Mouse (Mus musculus) ES-Bruce4 (cell line): ENCODE measurements around the gene Swi5. TPM values are rescaled to one million over a fixed set of nuclear protein-coding genes. Genes with fewer than 3 reads are reported as not detected.

Experiments
- H3K27ac ChIP-seq: 2 replicates; pipeline ENCODE4 v1.5.1; 2012; ENCODE audit warnings: low read length, inconsistent platforms; ENCODE audit not compliant: insufficient read depth
- H3K27me3 ChIP-seq: 2 replicates; pipeline ENCODE4 v1.6.1; 2012; ENCODE audit warnings: mild to moderate bottlenecking, low read length, inconsistent platforms; ENCODE audit not compliant: control insufficient read depth, poor library complexity, insufficient read depth, severe bottlenecking
- H3K36me3 ChIP-seq: 2 replicates; pipeline ENCODE4 v1.6.1; 2012; ENCODE audit warnings: inconsistent platforms, mild to moderate bottlenecking, low read length, moderate library complexity; ENCODE audit not compliant: control insufficient read depth, poor library complexity, insufficient read depth, severe bottlenecking
- H3K4me1 ChIP-seq: one replicate; pipeline ENCODE4 v1.8.1; 2011; ENCODE audit warnings: low read length; ENCODE audit not compliant: control insufficient read depth, insufficient read depth
- H3K4me3 ChIP-seq: 2 replicates; pipeline ENCODE4 v1.5.1; 2011; ENCODE audit warnings: low read depth, mild to moderate bottlenecking, low read length
- H3K9ac ChIP-seq: 2 replicates; pipeline ENCODE4 v1.6.1; 2012; ENCODE audit warnings: low read depth, mild to moderate bottlenecking, inconsistent platforms; ENCODE audit not compliant: poor library complexity, severe bottlenecking
- H3K9me3 ChIP-seq: replicated peaks from 2 replicates; pipeline ENCODE4 v1.6.1; 2012; ENCODE audit warnings: mild to moderate bottlenecking, low read length, inconsistent platforms; ENCODE audit not compliant: control insufficient read depth, poor library complexity, insufficient read depth, severe bottlenecking
- CTCF ChIP-seq: IDR thresholded peaks from one replicate; pipeline ENCODE4 v1.8.1; 2011; ENCODE audit warnings: low read depth, low read length
- EP300 ChIP-seq: IDR thresholded peaks from 2 replicates; pipeline ENCODE4 v1.6.1; 2011; ENCODE audit warnings: low read depth, low read length; ENCODE audit not compliant: insufficient read depth
- POLR2A ChIP-seq: IDR thresholded peaks from one replicate; pipeline ENCODE4 v1.8.1; 2011; ENCODE audit warnings: low read length; ENCODE audit not compliant: insufficient read depth
- polyA plus RNA-seq: library from polyadenylated mRNA; stranded (reverse); fragments of >200 nt; gene quantifications from 2 replicates; pipeline ENCODE4 v1.2.4, GENCODE M21; 2011; ENCODE audit warnings: low read depth; ENCODE audit not compliant: missing spikeins, insufficient read depth, insufficient read length

Swi5 gene
- polyA plus RNA-seq, 1 experiment = 553 TPM

DNA sequence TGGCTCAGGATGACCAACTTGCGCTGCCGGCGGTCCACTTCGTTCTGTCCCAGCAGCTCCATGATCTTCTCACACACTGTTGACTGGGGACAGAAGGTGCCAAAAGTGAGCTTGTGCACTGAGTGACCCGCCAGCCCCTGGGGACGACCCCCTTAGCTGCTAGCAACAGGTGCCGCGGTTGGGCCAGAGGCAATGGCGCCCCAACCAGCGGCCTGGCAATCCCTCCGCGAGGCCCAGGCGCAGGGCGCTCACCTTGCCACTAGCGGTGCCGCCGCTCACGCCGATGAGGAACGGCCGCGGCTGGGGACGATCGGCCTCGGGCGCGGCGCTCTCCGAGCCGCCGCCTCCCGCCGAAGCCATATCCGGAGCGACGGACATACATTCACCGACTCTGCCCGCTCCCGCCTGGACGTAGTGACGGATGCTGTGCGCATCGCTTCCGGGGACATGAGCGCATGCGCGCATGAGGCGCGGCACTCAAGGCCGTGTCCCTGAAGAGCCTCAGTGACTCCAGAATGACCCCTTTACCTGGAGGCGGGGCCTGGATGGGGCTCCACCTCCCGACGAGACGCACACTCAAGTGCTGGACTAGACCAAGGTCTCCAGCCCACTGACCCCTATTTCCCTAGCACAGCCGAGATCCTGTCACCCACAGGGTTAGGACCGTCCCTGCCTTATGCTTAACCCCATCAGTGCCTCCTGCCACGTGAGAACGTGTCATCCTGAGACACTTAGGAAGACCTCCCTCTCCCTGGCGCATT, 28.0 kb downstream of the Swi5 start, which contains the start of gene Uck1:
Uck1 (minus strand) TSS at position 503 of the 761 bp plus-strand sequence.
- no peak within 1 kb of the TSS for H3K27ac ChIP-seq

DNA sequence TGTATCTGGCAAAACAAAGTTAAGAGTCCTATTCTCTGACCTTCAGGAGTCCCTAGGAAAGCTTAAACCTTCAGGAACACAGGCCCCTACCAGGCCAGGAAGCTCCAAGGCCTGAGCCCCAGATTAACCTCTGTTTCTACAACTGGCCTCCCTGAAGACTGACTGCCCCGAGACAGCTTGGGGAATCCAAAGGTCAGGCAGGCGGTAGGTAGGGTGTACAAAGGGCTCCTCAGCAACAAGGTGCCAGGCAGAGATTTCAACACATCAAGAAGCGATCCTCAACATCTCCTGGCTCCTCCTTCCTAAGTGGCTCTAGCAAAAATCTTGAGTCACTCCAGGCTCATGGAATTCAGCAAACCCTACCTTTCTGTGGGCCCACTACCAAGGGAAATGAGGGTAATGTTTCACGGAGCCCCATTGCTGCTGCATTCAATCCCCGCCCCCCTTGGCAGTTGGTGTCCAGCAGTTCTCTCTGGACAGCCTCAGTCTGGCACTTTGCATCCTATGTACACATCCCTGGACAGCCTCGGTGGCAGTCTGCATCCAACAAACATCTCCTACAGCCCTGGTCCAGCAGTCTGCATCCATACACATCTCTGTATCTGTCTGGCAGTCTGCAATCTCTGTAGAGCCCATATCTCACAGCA, 28.9 kb downstream of the Swi5 start:
- H3K36me3 ChIP-seq = peaks cover 11% of the 10 kb centered on the region; the same call in 1 of the 2 replicates
- H3K27ac ChIP-seq = no peak overlapping the region
- peak overlapping the region; percentile 72 for H3K4me3 ChIP-seq
- H3K9ac ChIP-seq = peak overlapping the region; percentile 62; the same call in 1 of the 2 replicates
- no peaks in the 10 kb centered on the region for H3K9me3 ChIP-seq
- H3K27me3 ChIP-seq = no peaks in the 10 kb centered on the region
- no peaks in the 10 kb centered on the region for H3K4me1 ChIP-seq
- TF ChIP-seq EP300 (no peak), POLR2A (no peak), CTCF (no peak)

More for the DNA sequence above, 28.0 kb downstream of the Swi5 start, which contains the start of gene Uck1:
- H3K4me1 ChIP-seq = no peaks in the 10 kb centered on the region
- H3K9ac ChIP-seq = peak within 1 kb of the TSS; percentile 62
- no peaks in the 10 kb centered on the region for H3K9me3 ChIP-seq
- peaks cover 11% of the 10 kb centered on the region; the same call in 1 of the 2 replicates for H3K36me3 ChIP-seq
- H3K4me3 ChIP-seq = peak within 1 kb of the TSS; percentile 72
- TF ChIP-seq POLR2A (peak; percentile 51), EP300 (peak; percentile 63; the same call in 1 of the 2 replicates), CTCF (no peak)
- H3K27me3 ChIP-seq = no peaks in the 10 kb centered on the region

DNA sequence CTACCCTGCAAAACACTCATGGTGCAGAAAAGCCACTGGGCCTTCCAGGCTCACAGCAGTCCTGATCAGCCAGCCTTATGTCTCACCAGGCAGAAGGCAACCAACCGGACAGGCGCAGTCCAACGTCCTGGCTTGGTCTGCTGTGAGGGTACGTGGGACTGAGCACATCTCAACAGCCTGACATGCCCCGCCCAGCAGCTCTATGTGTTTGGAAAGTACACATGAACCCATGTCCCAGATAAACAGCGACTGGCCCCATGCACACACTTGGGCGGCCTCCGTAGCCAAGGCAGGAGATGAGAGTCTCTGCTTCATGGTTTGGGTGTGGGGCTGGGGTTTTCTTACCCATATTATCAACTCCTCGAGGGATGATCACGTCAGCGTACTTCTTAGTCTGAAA, 31.6 kb downstream of the Swi5 start:
- Histone ChIP-seq H3K9ac (no peak overlapping the region), H3K36me3 (peaks cover 15% of the 10 kb centered on the region), H3K4me3 (no peak overlapping the region), H3K27me3 (no peaks in the 10 kb centered on the region), H3K27ac (no peak overlapping the region), H3K9me3 (no peaks in the 10 kb centered on the region), H3K4me1 (no peaks in the 10 kb centered on the region)
- TF ChIP-seq POLR2A = no peak
- TF ChIP-seq EP300 = no peak
- no peak for TF ChIP-seq CTCF

DNA sequence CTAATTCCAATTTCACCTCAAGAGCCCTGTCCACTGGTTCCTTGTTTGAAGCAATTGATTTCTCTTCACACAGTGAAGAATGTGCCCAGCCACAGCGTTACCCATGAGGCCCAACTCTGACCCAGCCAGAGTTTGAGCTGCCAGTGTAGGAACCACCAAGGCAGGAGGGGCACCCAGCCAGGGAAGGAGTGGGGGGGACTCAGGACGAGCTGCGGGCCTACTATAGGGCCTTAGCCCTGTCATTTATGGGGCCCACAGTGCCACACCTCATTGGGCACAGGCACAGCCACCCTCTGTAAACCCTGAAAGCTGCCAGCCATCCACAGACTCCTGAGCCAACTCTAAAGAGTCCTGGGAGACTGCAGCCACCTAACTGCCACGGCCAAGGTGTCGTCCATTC, 33.3 kb downstream of the Swi5 start:
- Histone ChIP-seq H3K4me3 (no peak overlapping the region), H3K9ac (no peak overlapping the region), H3K27me3 (no peaks in the 10 kb centered on the region), H3K9me3 (no peaks in the 10 kb centered on the region), H3K4me1 (no peaks in the 10 kb centered on the region), H3K27ac (no peak overlapping the region), H3K36me3 (peaks cover 15% of the 10 kb centered on the region)
- TF ChIP-seq EP300 (no peak), CTCF (no peak), POLR2A (no peak)

DNA sequence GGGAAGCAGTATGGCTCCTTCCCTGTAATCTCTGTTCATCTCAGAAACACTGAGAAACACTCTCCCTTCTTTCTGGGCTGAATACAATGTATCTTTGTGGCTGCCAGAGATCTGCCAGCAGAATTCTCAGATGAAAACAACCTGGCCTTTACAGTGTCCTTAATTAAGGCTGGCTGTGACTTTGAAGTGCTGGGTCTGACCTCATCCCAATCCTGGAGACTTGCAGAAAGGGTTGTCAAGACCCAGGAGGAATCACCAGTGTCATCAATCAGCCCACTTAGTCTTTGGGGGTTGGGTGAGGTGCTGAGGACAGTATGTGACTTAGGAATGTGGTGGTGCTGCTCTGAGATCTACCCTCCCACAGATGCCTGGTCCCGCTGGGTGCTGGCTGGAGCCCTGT, 34.5 kb downstream of the Swi5 start:
- H3K36me3 ChIP-seq = peaks cover 15% of the 10 kb centered on the region
- no peak overlapping the region for H3K27ac ChIP-seq
- TF ChIP-seq EP300 (no peak), CTCF (no peak), POLR2A (no peak)
- no peaks in the 10 kb centered on the region for H3K9me3 ChIP-seq
- no peak overlapping the region for H3K9ac ChIP-seq
- no peaks in the 10 kb centered on the region for H3K4me1 ChIP-seq
- no peak overlapping the region for H3K4me3 ChIP-seq
- H3K27me3 ChIP-seq = no peaks in the 10 kb centered on the region

DNA sequence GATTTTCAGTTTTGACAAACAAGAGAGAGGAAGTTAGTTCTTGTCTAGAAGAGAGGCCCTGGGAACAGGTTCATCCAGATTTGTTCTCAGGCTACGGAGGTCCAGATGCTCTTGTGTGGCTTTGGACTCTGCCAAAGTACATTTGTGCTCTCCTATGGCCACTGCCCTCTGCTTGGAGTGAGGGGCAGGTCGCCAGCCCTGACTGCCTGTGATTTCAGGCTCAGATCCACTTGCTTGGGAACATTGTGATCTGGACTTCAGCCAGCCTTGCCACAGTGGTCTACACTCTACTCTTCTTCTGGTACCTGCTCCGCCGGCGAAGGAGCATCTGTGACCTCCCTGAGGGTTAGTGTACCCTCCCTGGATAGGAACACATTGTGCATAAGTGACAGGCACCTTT, 35.2 kb downstream of the Swi5 start:
- Histone ChIP-seq H3K27ac (no peak overlapping the region), H3K9ac (no peak overlapping the region), H3K4me3 (no peak overlapping the region), H3K9me3 (no peaks in the 10 kb centered on the region), H3K27me3 (no peaks in the 10 kb centered on the region), H3K36me3 (peaks cover 18% of the 10 kb centered on the region), H3K4me1 (no peaks in the 10 kb centered on the region)
- TF ChIP-seq POLR2A (no peak), EP300 (no peak), CTCF (no peak)
